Mouse (Mus musculus): ENCODE data around the gene Fam117b. TPM values are rescaled to one million over a fixed set of nuclear protein-coding genes. Genes with fewer than 3 reads are reported as not detected.

Fam117b gene
- polyA plus RNA-seq (2014; fragmentation: Illumina TruSeq; extraction: RNeasy Lipid Tissue Mini Kit (QIAGEN cat#74804); ENCODE audit: low replicate concordance) = 23.1 TPM

GRCm38 (mm10) chr1:59912413-59913157 lies at the start of gene Fam117b:
Fam117b (plus strand) TSS chr1:59913006.

Other genes with a start within 250 kb of the Fam117b start
- 620 TPM for gene Sumo1, start 242.2 kb upstream of the Fam117b start, polyA plus RNA-seq (2014; fragmentation: Illumina TruSeq; extraction: RNeasy Lipid Tissue Mini Kit (QIAGEN cat#74804); ENCODE audit: low replicate concordance)
- gene Nop58, start 228.0 kb upstream of the Fam117b start, polyA plus RNA-seq (2014; fragmentation: Illumina TruSeq; extraction: RNeasy Lipid Tissue Mini Kit (QIAGEN cat#74804); ENCODE audit: low replicate concordance) = 368 TPM
- 38.3 TPM for gene Bmpr2, start 149.6 kb upstream of the Fam117b start, polyA plus RNA-seq (2014; fragmentation: Illumina TruSeq; extraction: RNeasy Lipid Tissue Mini Kit (QIAGEN cat#74804); ENCODE audit: low replicate concordance)
- 0.45 TPM for gene Ica1l, start 130.2 kb downstream of the Fam117b start, polyA plus RNA-seq (2014; fragmentation: Illumina TruSeq; extraction: RNeasy Lipid Tissue Mini Kit (QIAGEN cat#74804); ENCODE audit: low replicate concordance)
- gene Carf, start 185.2 kb downstream of the Fam117b start, polyA plus RNA-seq (2014; fragmentation: Illumina TruSeq; extraction: RNeasy Lipid Tissue Mini Kit (QIAGEN cat#74804); ENCODE audit: low replicate concordance) = 8.3 TPM
- 8.1 TPM for gene Wdr12, start 185.6 kb downstream of the Fam117b start, polyA plus RNA-seq (2014; fragmentation: Illumina TruSeq; extraction: RNeasy Lipid Tissue Mini Kit (QIAGEN cat#74804); ENCODE audit: low replicate concordance)